Mouse (Mus musculus): Measurements from ENCODE around the gene E2f8. TPM values are rescaled to one million over a fixed set of nuclear protein-coding genes. Genes with fewer than 3 reads are reported as not detected.

E2f8 gene
- polyA plus RNA-seq (2015; fragmentation: Nextera tagmentation; extraction: Ambion mirVana): 20.5 and 22.0 TPM in 2 replicates

DNA sequence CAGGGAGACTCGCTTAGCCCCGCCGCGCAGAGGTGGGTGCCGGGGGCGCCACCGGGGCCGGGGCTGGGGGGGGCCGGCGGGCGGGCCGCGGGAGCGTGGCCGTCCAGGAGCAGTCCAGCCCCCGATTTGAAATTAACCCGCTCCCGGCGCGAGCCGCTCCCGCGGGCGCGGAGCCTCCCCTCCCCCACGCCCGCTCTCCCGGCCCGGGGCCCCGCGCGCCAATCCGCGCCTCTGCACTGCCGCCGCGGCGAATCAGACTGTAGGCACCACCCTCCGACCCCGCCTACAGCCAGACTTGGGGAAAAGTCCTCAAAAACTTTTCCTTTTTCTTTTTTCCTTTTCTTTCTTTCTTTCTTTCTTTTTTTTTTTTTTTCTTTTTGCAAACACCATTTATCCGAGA, at the start of gene E2f8:
TSS of gene E2f8 (minus strand) at position 111 of the 400 bp plus-strand sequence.
- Histone ChIP-seq H3K27ac (ENCODE audit: low read length) (peak within 1 kb of the TSS; percentile 92), H3K4me3 (ENCODE audit: low read length) (peak within 1 kb of the TSS; percentile 92), H3K9ac (ENCODE audit: low read length) (peak within 1 kb of the TSS; percentile 89), H3K4me2 (ENCODE audit: low read depth, low read length) (peak within 1 kb of the TSS; percentile 93), H3K4me1 (replicated peaks; ENCODE audit: control insufficient read depth, insufficient read depth, low read length) (peaks cover 18% of the 10 kb centered on the region), H3K9me3 (ENCODE audit: control insufficient read depth, low read length) (no peaks in the 10 kb centered on the region), H3K27me3 (ENCODE audit: control insufficient read depth, insufficient read depth, low read depth, low read length) (no peaks in the 10 kb centered on the region), H3K36me3 (ENCODE audit: control insufficient read depth, insufficient read depth, low read length) (peaks cover 11% of the 10 kb centered on the region)
- 2% methylated on average over 33 of the region's 41 CpGs for WGBS
- ATAC-seq (ENCODE audit: low read depth): peak; percentile 86

DNA sequence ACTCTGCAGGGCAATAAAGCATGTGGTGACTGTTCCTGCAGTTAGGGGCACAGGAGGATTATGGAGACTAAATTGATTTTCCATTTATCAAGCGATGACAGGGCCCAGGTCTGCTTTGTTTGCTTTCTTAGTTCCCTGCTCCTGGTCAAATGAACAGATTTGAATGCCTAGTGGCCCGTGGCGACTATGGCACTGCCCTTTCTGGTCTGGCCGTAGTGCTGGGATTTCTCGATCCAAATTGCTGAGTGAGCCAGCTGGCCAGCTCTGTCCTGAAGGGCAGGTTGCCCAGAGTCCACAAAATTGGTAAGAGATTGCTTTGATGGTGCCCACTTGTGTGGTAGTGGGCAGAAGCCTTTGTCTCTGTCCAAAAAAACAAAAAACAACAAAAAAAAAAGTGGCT, 49.0 kb upstream of the E2f8 start:
- H3K9me3 ChIP-seq (ENCODE audit: control insufficient read depth, low read length): no peaks in the 10 kb centered on the region
- no peaks in the 10 kb centered on the region for H3K36me3 ChIP-seq (ENCODE audit: control insufficient read depth, insufficient read depth, low read length)
- H3K4me2 ChIP-seq (ENCODE audit: low read depth, low read length): no peak overlapping the region
- H3K27ac ChIP-seq (ENCODE audit: low read length): no peak overlapping the region
- no peak overlapping the region for H3K4me3 ChIP-seq (ENCODE audit: low read length)
- no peak overlapping the region for H3K9ac ChIP-seq (ENCODE audit: low read length)
- peaks cover 2% of the 10 kb centered on the region for H3K4me1 ChIP-seq (replicated peaks; ENCODE audit: control insufficient read depth, insufficient read depth, low read length)
- no peaks in the 10 kb centered on the region for H3K27me3 ChIP-seq (ENCODE audit: control insufficient read depth, insufficient read depth, low read depth, low read length)
- ATAC-seq (ENCODE audit: low read depth): no peak
- 46% methylated on average over 5 of the region's 5 CpGs for WGBS

DNA sequence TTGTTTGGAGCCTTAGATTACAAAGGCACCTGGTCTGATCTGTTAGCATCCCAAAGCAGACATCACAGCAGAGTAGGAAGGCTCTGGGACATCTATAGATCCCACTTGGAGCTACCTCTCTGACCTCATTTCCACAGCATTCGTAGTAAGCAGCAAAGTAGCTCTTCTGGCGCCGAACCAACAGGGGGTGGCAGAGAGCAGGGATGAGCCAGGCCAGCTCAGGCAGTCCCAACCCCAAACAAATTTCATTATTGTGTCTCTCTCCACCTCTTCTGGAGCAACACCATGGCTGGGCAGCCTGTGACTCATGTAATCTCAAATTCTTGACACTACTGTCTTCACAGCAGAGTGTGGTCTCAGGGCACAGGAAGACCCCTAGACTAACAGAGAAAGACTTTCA, 47.0 kb upstream of the E2f8 start:
- WGBS: 11% methylated on average over 3 of the region's 3 CpGs

DNA sequence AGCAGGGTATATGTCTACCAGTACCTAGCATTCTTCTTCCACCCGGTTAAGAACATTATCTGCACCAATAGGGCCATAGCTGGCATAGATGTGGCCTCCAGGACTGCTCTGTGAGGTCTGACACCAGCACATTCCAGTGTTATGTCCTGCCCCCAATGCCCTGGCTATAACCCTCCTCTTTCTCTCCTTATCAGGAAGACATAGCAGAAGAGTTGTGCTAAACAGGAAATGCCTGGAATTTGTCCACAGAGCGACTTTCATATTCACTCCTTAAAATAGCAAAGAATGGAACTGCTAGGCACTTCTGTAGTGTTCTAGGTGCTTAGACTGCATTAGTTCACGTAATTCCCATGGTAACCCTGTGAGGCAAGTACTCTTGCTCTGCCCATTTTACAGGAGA, 43.8 kb upstream of the E2f8 start:
- Histone ChIP-seq H3K36me3 (ENCODE audit: control insufficient read depth, insufficient read depth, low read length) (no peaks in the 10 kb centered on the region), H3K4me2 (ENCODE audit: low read depth, low read length) (no peak overlapping the region), H3K27ac (ENCODE audit: low read length) (0 out of 2 replicates have a peak overlapping the region, but pooled peaks have one; percentile 12), H3K9ac (ENCODE audit: low read length) (no peak overlapping the region), H3K27me3 (ENCODE audit: control insufficient read depth, insufficient read depth, low read depth, low read length) (no peaks in the 10 kb centered on the region), H3K4me1 (replicated peaks; ENCODE audit: control insufficient read depth, insufficient read depth, low read length) (peaks cover 7% of the 10 kb centered on the region), H3K4me3 (ENCODE audit: low read length) (no peak overlapping the region), H3K9me3 (ENCODE audit: control insufficient read depth, low read length) (no peaks in the 10 kb centered on the region)
- WGBS: 44% methylated on average over 3 of the region's 3 CpGs
- peak; percentile 75 for ATAC-seq (ENCODE audit: low read depth)

More for the DNA sequence above, 47.0 kb upstream of the E2f8 start:
- Histone ChIP-seq H3K4me3 (ENCODE audit: low read length) (no peak overlapping the region), H3K9ac (ENCODE audit: low read length) (no peak overlapping the region), H3K27ac (ENCODE audit: low read length) (no peak overlapping the region), H3K27me3 (ENCODE audit: control insufficient read depth, insufficient read depth, low read depth, low read length) (no peaks in the 10 kb centered on the region), H3K4me1 (replicated peaks; ENCODE audit: control insufficient read depth, insufficient read depth, low read length) (peaks cover 7% of the 10 kb centered on the region), H3K36me3 (ENCODE audit: control insufficient read depth, insufficient read depth, low read length) (no peaks in the 10 kb centered on the region), H3K9me3 (ENCODE audit: control insufficient read depth, low read length) (no peaks in the 10 kb centered on the region), H3K4me2 (ENCODE audit: low read depth, low read length) (no peak overlapping the region)
- ATAC-seq (ENCODE audit: low read depth): peak; percentile 60; the same call in 1 of the 2 replicates

DNA sequence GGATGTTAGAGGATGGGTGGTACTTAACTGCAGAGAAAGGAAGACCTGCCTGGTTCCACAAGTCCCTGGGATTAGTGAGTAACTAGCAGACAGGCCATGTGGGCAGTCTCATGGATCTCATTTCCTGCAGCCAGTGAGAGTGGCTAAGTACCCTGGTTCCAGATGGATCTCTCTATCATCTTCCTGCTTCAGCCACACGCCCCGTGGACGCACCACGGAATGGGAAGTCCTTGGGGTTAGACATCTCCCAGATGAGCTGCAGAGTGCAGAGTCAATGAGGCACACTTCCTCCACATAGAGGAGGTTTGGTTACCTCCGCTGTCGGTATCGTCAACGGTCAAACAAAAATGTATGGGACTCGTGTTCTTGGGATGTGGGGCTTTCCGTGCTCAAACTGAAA, 42.2 kb upstream of the E2f8 start:
- Histone ChIP-seq H3K9me3 (ENCODE audit: control insufficient read depth, low read length) (no peaks in the 10 kb centered on the region), H3K4me2 (ENCODE audit: low read depth, low read length) (no peak overlapping the region), H3K9ac (ENCODE audit: low read length) (no peak overlapping the region), H3K4me3 (ENCODE audit: low read length) (no peak overlapping the region), H3K27ac (ENCODE audit: low read length) (no peak overlapping the region), H3K4me1 (replicated peaks; ENCODE audit: control insufficient read depth, insufficient read depth, low read length) (peaks cover 7% of the 10 kb centered on the region), H3K36me3 (ENCODE audit: control insufficient read depth, insufficient read depth, low read length) (no peaks in the 10 kb centered on the region), H3K27me3 (ENCODE audit: control insufficient read depth, insufficient read depth, low read depth, low read length) (no peaks in the 10 kb centered on the region)
- 80% methylated on average over 10 of the region's 10 CpGs for WGBS
- ATAC-seq (ENCODE audit: low read depth): no peak

DNA sequence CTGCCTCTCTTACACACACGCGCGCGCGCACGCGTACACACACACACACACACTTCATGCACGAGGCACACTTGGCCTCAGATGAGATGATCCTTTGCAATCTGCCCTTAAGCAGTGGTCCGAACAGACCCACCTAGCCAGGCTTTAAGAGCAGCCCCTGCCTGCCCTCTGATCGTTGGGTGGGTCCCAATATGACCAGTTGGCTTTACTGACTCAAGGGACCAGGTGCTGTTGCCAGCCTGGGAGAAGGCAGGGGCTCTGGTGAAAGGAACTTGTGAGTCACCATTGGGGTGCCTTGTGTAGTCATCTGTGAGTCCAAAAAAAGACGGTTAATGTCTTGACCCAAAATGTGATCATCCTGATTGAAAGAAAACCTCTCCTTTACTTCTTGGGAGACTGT, 37.0 kb upstream of the E2f8 start:
- Histone ChIP-seq H3K27ac (ENCODE audit: low read length) (no peak overlapping the region), H3K9me3 (ENCODE audit: control insufficient read depth, low read length) (no peaks in the 10 kb centered on the region), H3K36me3 (ENCODE audit: control insufficient read depth, insufficient read depth, low read length) (no peaks in the 10 kb centered on the region), H3K9ac (ENCODE audit: low read length) (no peak overlapping the region), H3K4me1 (replicated peaks; ENCODE audit: control insufficient read depth, insufficient read depth, low read length) (peaks cover 12% of the 10 kb centered on the region), H3K4me2 (ENCODE audit: low read depth, low read length) (peak overlapping the region; percentile 25; the same call in 1 of the 2 replicates), H3K27me3 (ENCODE audit: control insufficient read depth, insufficient read depth, low read depth, low read length) (no peaks in the 10 kb centered on the region), H3K4me3 (ENCODE audit: low read length) (no peak overlapping the region)
- WGBS: 45% methylated on average over 11 of the region's 11 CpGs
- no peak for ATAC-seq (ENCODE audit: low read depth)

DNA sequence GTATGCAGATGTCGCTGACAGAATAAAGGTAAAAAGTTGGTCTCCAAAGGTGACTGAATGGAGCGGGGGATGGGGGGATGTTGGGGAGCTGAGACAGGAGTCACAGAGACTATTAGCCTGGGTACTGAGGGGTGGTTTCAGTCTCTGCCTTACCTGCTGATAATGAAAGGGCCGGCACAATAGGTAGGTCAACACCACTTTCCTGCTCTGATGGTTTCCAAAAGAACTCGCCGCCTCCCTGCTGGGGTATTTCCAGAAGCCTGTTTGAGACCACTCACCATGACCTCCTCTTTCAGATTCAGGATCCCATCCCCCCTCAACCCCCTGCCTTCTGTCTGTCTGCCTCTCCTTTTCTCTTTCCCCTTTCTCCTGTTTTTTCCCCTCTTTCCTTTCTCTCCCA, 36.6 kb upstream of the E2f8 start:
- H3K4me3 ChIP-seq (ENCODE audit: low read length): no peak overlapping the region
- no peaks in the 10 kb centered on the region for H3K27me3 ChIP-seq (ENCODE audit: control insufficient read depth, insufficient read depth, low read depth, low read length)
- H3K9ac ChIP-seq (ENCODE audit: low read length): no peak overlapping the region
- no peaks in the 10 kb centered on the region for H3K36me3 ChIP-seq (ENCODE audit: control insufficient read depth, insufficient read depth, low read length)
- H3K4me2 ChIP-seq (ENCODE audit: low read depth, low read length): peak overlapping the region; percentile 25
- WGBS: 28% methylated on average over 5 of the region's 5 CpGs
- H3K27ac ChIP-seq (ENCODE audit: low read length): peak overlapping the region; percentile 73
- ATAC-seq (ENCODE audit: low read depth): 0 out of 2 replicates have a peak, but pooled peaks have one; percentile 34
- peaks cover 12% of the 10 kb centered on the region for H3K4me1 ChIP-seq (replicated peaks; ENCODE audit: control insufficient read depth, insufficient read depth, low read length)
- no peaks in the 10 kb centered on the region for H3K9me3 ChIP-seq (ENCODE audit: control insufficient read depth, low read length)

DNA sequence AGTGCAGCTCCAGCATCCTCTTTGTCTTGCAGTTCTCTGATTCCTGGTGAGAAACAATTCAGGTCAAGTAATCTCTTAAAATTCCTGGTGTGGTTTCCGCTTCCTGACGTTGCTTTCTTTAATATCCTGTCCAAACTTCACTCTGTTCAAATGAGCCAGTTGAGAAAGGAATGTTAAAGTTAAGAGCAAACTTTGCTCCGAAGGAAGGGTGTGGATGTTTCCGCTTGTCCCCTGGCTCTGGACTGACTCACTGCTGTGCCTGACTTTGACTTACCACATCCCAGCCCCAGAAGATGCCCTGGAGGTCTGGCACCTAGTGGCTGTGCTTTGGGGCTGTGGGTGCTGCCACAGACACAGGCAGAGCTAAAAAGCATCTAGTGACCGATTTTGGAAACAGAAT, 36.1 kb upstream of the E2f8 start:
- H3K27me3 ChIP-seq (ENCODE audit: control insufficient read depth, insufficient read depth, low read depth, low read length): no peaks in the 10 kb centered on the region
- ATAC-seq (ENCODE audit: low read depth): peak; percentile 51
- H3K9me3 ChIP-seq (ENCODE audit: control insufficient read depth, low read length): no peaks in the 10 kb centered on the region
- peak overlapping the region; percentile 25; the same call in 1 of the 2 replicates for H3K4me2 ChIP-seq (ENCODE audit: low read depth, low read length)
- H3K27ac ChIP-seq (ENCODE audit: low read length): peak overlapping the region; percentile 73
- 0 out of 2 replicates have a peak overlapping the region, but pooled peaks have one; percentile 11 for H3K9ac ChIP-seq (ENCODE audit: low read length)
- peaks cover 12% of the 10 kb centered on the region for H3K4me1 ChIP-seq (replicated peaks; ENCODE audit: control insufficient read depth, insufficient read depth, low read length)
- 12% methylated on average over 5 of the region's 5 CpGs for WGBS
- H3K36me3 ChIP-seq (ENCODE audit: control insufficient read depth, insufficient read depth, low read length): no peaks in the 10 kb centered on the region
- H3K4me3 ChIP-seq (ENCODE audit: low read length): no peak overlapping the region

DNA sequence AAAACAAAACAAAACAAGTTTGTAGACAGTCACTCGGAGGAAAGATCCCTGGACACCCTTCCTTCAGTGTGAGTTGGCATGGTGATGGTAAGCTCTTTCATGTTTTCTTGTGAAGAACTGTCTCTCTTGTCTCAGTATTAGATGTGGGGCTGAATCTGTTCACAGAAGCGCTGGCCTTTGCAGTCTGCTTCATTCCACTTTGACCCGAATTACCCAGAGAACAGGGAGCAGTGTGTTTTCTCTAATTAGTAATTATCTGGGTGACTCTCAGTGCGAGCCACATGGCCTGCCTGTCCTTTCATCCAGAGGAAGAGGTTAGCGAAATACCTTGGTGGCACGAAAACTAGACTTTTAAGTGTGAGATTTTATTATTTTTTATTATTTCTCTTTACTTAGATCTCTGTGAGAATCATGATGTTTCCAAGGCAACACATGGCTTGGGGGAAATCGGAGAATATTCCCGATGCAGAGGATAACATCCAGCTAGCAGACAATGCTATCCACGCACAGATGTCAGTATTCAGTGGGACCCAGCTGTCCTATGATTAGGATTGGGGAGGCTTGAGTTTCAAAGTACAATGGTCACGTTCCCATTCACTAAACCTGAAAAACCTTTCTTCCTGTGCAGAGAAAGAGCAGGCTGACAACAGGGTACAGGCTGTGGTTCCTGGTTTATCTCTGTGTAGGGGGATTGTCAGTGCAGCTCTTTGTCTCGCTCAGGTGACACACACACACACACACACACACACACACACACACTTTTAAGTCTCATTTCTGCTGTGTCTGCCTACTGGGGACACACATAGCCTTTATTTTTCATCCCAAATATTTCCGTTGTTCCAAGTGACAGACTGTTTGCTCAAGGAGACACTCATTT, 33.5 kb upstream of the E2f8 start:
- H3K27ac ChIP-seq (ENCODE audit: low read length): no peak overlapping the region
- WGBS: 67% methylated on average over 12 of the region's 12 CpGs
- no peak for ATAC-seq (ENCODE audit: low read depth)

More for the DNA sequence above, 33.5 kb upstream of the E2f8 start:
- H3K9ac ChIP-seq (ENCODE audit: low read length): no peak overlapping the region
- H3K27me3 ChIP-seq (ENCODE audit: control insufficient read depth, insufficient read depth, low read depth, low read length): no peaks in the 10 kb centered on the region
- H3K9me3 ChIP-seq (ENCODE audit: control insufficient read depth, low read length): no peaks in the 10 kb centered on the region
- no peaks in the 10 kb centered on the region for H3K36me3 ChIP-seq (ENCODE audit: control insufficient read depth, insufficient read depth, low read length)
- peaks cover 12% of the 10 kb centered on the region for H3K4me1 ChIP-seq (replicated peaks; ENCODE audit: control insufficient read depth, insufficient read depth, low read length)
- no peak overlapping the region for H3K4me3 ChIP-seq (ENCODE audit: low read length)
- no peak overlapping the region for H3K4me2 ChIP-seq (ENCODE audit: low read depth, low read length)
